7 mouse cellular contexts compared by ENCODE assay signal in the genomic region with DNA sequence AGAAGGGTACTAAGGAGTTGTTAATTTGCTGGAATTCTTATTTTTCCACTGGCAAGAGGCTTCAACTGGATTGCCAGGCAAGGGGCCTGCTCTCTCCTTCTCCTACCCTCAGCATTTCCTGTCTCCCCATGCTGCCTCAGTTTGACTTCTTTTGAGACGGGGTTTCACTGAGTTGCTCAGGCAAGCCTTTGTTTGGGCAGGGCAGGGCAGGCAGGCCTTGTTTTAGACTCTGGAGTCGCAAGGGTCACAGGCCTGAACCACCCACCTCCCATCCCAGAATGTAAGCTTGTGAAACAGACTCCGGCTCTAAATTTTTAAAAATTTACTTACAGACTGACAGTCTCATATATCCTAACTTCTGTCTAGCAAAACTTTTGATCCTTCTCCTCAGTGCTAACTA. TPM values are rescaled to one million over a fixed set of nuclear protein-coding genes. Genes with fewer than 3 reads are reported as not detected.
DNase-seq lines count a peak whose midpoint lies in the region; ATAC-seq and TF ChIP-seq lines count a peak whose summit lies in the region.

No protein-coding gene starts in this region.

- no peak overlapping the region for H3K4me3 ChIP-seq in thymus, adult 2 months (ENCODE audit: control insufficient read depth, insufficient read depth, low read length)
- H3K4me3 ChIP-seq in forebrain, embryonic 16.5 days (replicated peaks; ENCODE audit: low read length), result no peak overlapping the region
- H3K4me3 ChIP-seq in liver, embryonic 12.5 days, result peak overlapping the region; percentile 98

- H3K27me3 ChIP-seq in thymus, adult 2 months (ENCODE audit: control insufficient read depth, insufficient read depth, low read length), result no peaks in the 10 kb centered on the region
- no peaks in the 10 kb centered on the region for H3K27me3 ChIP-seq in forebrain, embryonic 16.5 days (replicated peaks; ENCODE audit: control insufficient read depth, insufficient read depth, low read length)
- no peaks in the 10 kb centered on the region for H3K27me3 ChIP-seq in liver, embryonic 12.5 days (replicated peaks)

- H3K9me3 ChIP-seq in forebrain, embryonic 16.5 days (ENCODE audit: control insufficient read depth, low read length), result no peaks in the 10 kb centered on the region
- no peaks in the 10 kb centered on the region for H3K9me3 ChIP-seq in liver, embryonic 12.5 days (replicated peaks)

- H3K4me1 ChIP-seq in thymus, adult 2 months (replicated peaks; ENCODE audit: control insufficient read depth, insufficient read depth, low read length), result peaks cover 6% of the 10 kb centered on the region; the same call in 1 of the 2 replicates
- H3K4me1 ChIP-seq in forebrain, embryonic 16.5 days (replicated peaks; ENCODE audit: control insufficient read depth, insufficient read depth, low read length), result peaks cover 12% of the 10 kb centered on the region
- H3K4me1 ChIP-seq in liver, embryonic 12.5 days, result peaks cover 30% of the 10 kb centered on the region

- WGBS in thymus, adult 2 months, result 76% methylated on average over 3 of the region's 3 CpGs
- 49% methylated on average over 3 of the region's 3 CpGs for WGBS in forebrain, embryonic 16.5 days
- WGBS in liver, embryonic 12.5 days (ENCODE audit: insufficient replicate concordance), result 31% methylated on average over 3 of the region's 3 CpGs

- H3K9ac ChIP-seq in forebrain, embryonic 16.5 days (replicated peaks; ENCODE audit: low read depth, low read length), result 0 out of 2 replicates have a peak overlapping the region, but pooled peaks have one; percentile 39
- peak overlapping the region; percentile 91 for H3K9ac ChIP-seq in liver, embryonic 12.5 days

- no peak overlapping the region; the same call in 1 of the 2 replicates for H3K4me2 ChIP-seq in forebrain, embryonic 16.5 days (ENCODE audit: low read length)
- H3K4me2 ChIP-seq in liver, embryonic 12.5 days, result peak overlapping the region; percentile 81

- DNase-seq in thymus, adult 2 months, result peak; percentile 22
- DNase-seq in thymus, postnatal 0 days (ENCODE audit: low spot score), result no peak
- DNase-seq in thymus, postnatal 25 days, result peak; percentile 32
- DNase-seq in adrenal gland, postnatal 4 days (ENCODE audit: low spot score in 2 of 2), result no peak
- no peak for DNase-seq in cerebellum, adult 9-11 months

- peaks cover 14% of the 10 kb centered on the region for H3K36me3 ChIP-seq in thymus, adult 2 months (ENCODE audit: control insufficient read depth, insufficient read depth, low read length)
- H3K36me3 ChIP-seq in forebrain, embryonic 16.5 days (ENCODE audit: control insufficient read depth, insufficient read depth), result peaks cover 8% of the 10 kb centered on the region
- peaks cover 24% of the 10 kb centered on the region for H3K36me3 ChIP-seq in liver, embryonic 12.5 days

- TF ChIP-seq CTCF in thymus, adult 2 months (IDR thresholded peaks at IDR 0.05; ENCODE audit: borderline replicate concordance, control insufficient read depth, extremely low read depth, insufficient read depth, low read length, poor library complexity), result no peak

- H3K27ac ChIP-seq in thymus, adult 2 months (ENCODE audit: control insufficient read depth, insufficient read depth, low read length), result peak overlapping the region; percentile 12; the same call in 1 of the 2 replicates
- H3K27ac ChIP-seq in forebrain, embryonic 16.5 days (ENCODE audit: low read length), result peak overlapping the region; percentile 60
- peak overlapping the region; percentile 98 for H3K27ac ChIP-seq in liver, embryonic 12.5 days

- ATAC-seq in forebrain, embryonic 16.5 days, result no peak
- no peak for ATAC-seq in liver, embryonic 12.5 days

- TF ChIP-seq POLR2A in thymus, adult 2 months (IDR thresholded peaks at IDR 0.05; ENCODE audit: control insufficient read depth, extremely low read depth, insufficient read depth, low read length, poor library complexity), result no peak

RNA-seq across cellular contexts. Expression of a gene that starts 1.7 kb away (rescaled TPM):
- 2,928 and 2,969 TPM in 2 replicates for polyA plus RNA-seq in thymus, adult 2 months (2012; rRNA removed)
- 1,839 and 2,551 TPM in 2 replicates for polyA plus RNA-seq in thymus, postnatal 0 days (2015; fragmentation: Nextera tagmentation; extraction: Ambion mirVana)
- polyA plus RNA-seq in forebrain, embryonic 16.5 days (2015; fragmentation: Nextera tagmentation; extraction: Ambion mirVana), result 3,453 and 3,528 TPM in 2 replicates
- polyA plus RNA-seq in liver, embryonic 12.5 days (2016; fragmentation: Nextera tagmentation; extraction: Ambion mirVana), result 2,428 and 2,723 TPM in 2 replicates
- total RNA-seq in adrenal gland, postnatal 4 days (2021), result 1,000 to 10,000 TPM; 1,260 to 1,409 TPM

Comparison
In these comparisons a context has a peak if more than half of its experiments do, and no peak if none do; other contexts are left out.
1. DNase-seq: peak in thymus, adult 2 months (single experiment) and thymus, postnatal 25 days (single experiment); none in thymus, postnatal 0 days (single experiment), adrenal gland, postnatal 4 days (0 of 2) and cerebellum, adult 9-11 months (single experiment).
2. H3K27ac ChIP-seq: peak in every context shown above with its lines; median percentile 98 in liver, embryonic 12.5 days; 60 in forebrain, embryonic 16.5 days; 12 in thymus, adult 2 months.